Mouse (Mus musculus): ENCODE measurements around the gene Grb7. TPM values are rescaled to one million over a fixed set of nuclear protein-coding genes. Genes with fewer than 3 reads are reported as not detected.

Gene Grb7
- polyA plus RNA-seq, 1 experiment from 2014 or later, result 50.7 TPM

- Histone ChIP-seq H3K4me2 (replicated peaks; ENCODE audit: low read depth) (peak overlapping the region; percentile 80), H3K27ac (ENCODE audit: low read depth, low read length) (no peak overlapping the region), H3K4me1 (replicated peaks; ENCODE audit: control insufficient read depth, insufficient read depth, low read length) (no peaks in the 10 kb centered on the region), H3K4me3 (ENCODE audit: low read depth, low read length) (peak overlapping the region; percentile 57; the same call in 1 of the 2 replicates), H3K36me3 (ENCODE audit: control insufficient read depth, insufficient read depth) (peaks cover 47% of the 10 kb centered on the region), H3K9me3 (ENCODE audit: control insufficient read depth) (no peaks in the 10 kb centered on the region), H3K9ac (ENCODE audit: low read depth, low read length) (0 out of 2 replicates have a peak overlapping the region, but pooled peaks have one; percentile 51), H3K27me3 (replicated peaks; ENCODE audit: control insufficient read depth, insufficient read depth, low read length) (no peaks in the 10 kb centered on the region)
- ATAC-seq, result no peak
- WGBS, result 58% methylated on average over 6 of the region's 6 CpGs
- no peak for TF ChIP-seq CTCF (IDR thresholded peaks at IDR 0.05; ENCODE audit: low read depth)
Observed at GRCm38 (mm10) chr11:98437441-98437840, 8.8 kb upstream of the Grb7 start.

- WGBS, result 2% methylated on average over 43 of the region's 43 CpGs
Observed at GRCm38 (mm10) chr11:98438331-98439158, 7.6 kb upstream of the Grb7 start, which contains the start of gene Mien1. Gene Mien1 (minus strand): TSS chr11:98438991.

GRCm38 (mm10) chr11:98443688-98444087 lies 2.5 kb upstream of the Grb7 start:
- Histone ChIP-seq H3K4me2 (replicated peaks; ENCODE audit: low read depth) (no peak overlapping the region), H3K9me3 (ENCODE audit: control insufficient read depth) (no peaks in the 10 kb centered on the region), H3K4me1 (replicated peaks; ENCODE audit: control insufficient read depth, insufficient read depth, low read length) (no peaks in the 10 kb centered on the region), H3K27me3 (replicated peaks; ENCODE audit: control insufficient read depth, insufficient read depth, low read length) (no peaks in the 10 kb centered on the region), H3K9ac (ENCODE audit: low read depth, low read length) (no peak overlapping the region), H3K4me3 (ENCODE audit: low read depth, low read length) (no peak overlapping the region), H3K36me3 (ENCODE audit: control insufficient read depth, insufficient read depth) (no peaks in the 10 kb centered on the region), H3K27ac (ENCODE audit: low read depth, low read length) (no peak overlapping the region)
- ATAC-seq, result no peak
- 96% methylated on average over 1 of the region's 1 CpGs for WGBS
- no peak for TF ChIP-seq CTCF (IDR thresholded peaks at IDR 0.05; ENCODE audit: low read depth)

More at GRCm38 (mm10) chr11:98438331-98439158, 7.6 kb upstream of the Grb7 start, which contains the start of gene Mien1:
- H3K4me3 ChIP-seq (ENCODE audit: low read depth, low read length), result peak within 1 kb of the TSS; percentile 57
- peak within 1 kb of the TSS; percentile 51; the same call in 1 of the 2 replicates for H3K9ac ChIP-seq (ENCODE audit: low read depth, low read length)
- H3K4me1 ChIP-seq (replicated peaks; ENCODE audit: control insufficient read depth, insufficient read depth, low read length), result no peaks in the 10 kb centered on the region
- no peaks in the 10 kb centered on the region for H3K9me3 ChIP-seq (ENCODE audit: control insufficient read depth)
- peak; percentile 98 for ATAC-seq
- H3K27ac ChIP-seq (ENCODE audit: low read depth, low read length), result peak within 1 kb of the TSS; percentile 78
- peak; percentile 99 for TF ChIP-seq CTCF (IDR thresholded peaks at IDR 0.05; ENCODE audit: low read depth)
- H3K36me3 ChIP-seq (ENCODE audit: control insufficient read depth, insufficient read depth), result peaks cover 38% of the 10 kb centered on the region
- peak within 1 kb of the TSS; percentile 80 for H3K4me2 ChIP-seq (replicated peaks; ENCODE audit: low read depth)
- no peaks in the 10 kb centered on the region for H3K27me3 ChIP-seq (replicated peaks; ENCODE audit: control insufficient read depth, insufficient read depth, low read length)

- H3K9ac ChIP-seq (ENCODE audit: low read depth, low read length), result no peak overlapping the region
- ATAC-seq, result no peak
- 0% methylated on average over 1 of the region's 1 CpGs for WGBS
- H3K4me1 ChIP-seq (replicated peaks; ENCODE audit: control insufficient read depth, insufficient read depth, low read length), result no peaks in the 10 kb centered on the region
- TF ChIP-seq CTCF (IDR thresholded peaks at IDR 0.05; ENCODE audit: low read depth), result no peak
- no peak overlapping the region for H3K4me2 ChIP-seq (replicated peaks; ENCODE audit: low read depth)
- no peaks in the 10 kb centered on the region for H3K27me3 ChIP-seq (replicated peaks; ENCODE audit: control insufficient read depth, insufficient read depth, low read length)
- H3K9me3 ChIP-seq (ENCODE audit: control insufficient read depth), result no peaks in the 10 kb centered on the region
- H3K36me3 ChIP-seq (ENCODE audit: control insufficient read depth, insufficient read depth), result no peaks in the 10 kb centered on the region; the same call in 1 of the 2 replicates
- peak overlapping the region; percentile 95; the same call in 1 of the 2 replicates for H3K27ac ChIP-seq (ENCODE audit: low read depth, low read length)
- H3K4me3 ChIP-seq (ENCODE audit: low read depth, low read length), result no peak overlapping the region
Observed at GRCm38 (mm10) chr11:98445238-98445637, 956 bp upstream of the Grb7 start.

- H3K9ac ChIP-seq (ENCODE audit: low read depth, low read length), result no peak overlapping the region
- peak overlapping the region; percentile 95 for H3K27ac ChIP-seq (ENCODE audit: low read depth, low read length)
- H3K9me3 ChIP-seq (ENCODE audit: control insufficient read depth), result no peaks in the 10 kb centered on the region
- no peaks in the 10 kb centered on the region for H3K4me1 ChIP-seq (replicated peaks; ENCODE audit: control insufficient read depth, insufficient read depth, low read length)
- no peak for TF ChIP-seq CTCF (IDR thresholded peaks at IDR 0.05; ENCODE audit: low read depth)
- WGBS, result 45% methylated on average over 4 of the region's 4 CpGs
- H3K36me3 ChIP-seq (ENCODE audit: control insufficient read depth, insufficient read depth), result peaks cover 2% of the 10 kb centered on the region; the same call in 1 of the 2 replicates
- H3K4me2 ChIP-seq (replicated peaks; ENCODE audit: low read depth), result peak overlapping the region; percentile 66; the same call in 1 of the 2 replicates
- no peak overlapping the region for H3K4me3 ChIP-seq (ENCODE audit: low read depth, low read length)
- no peak for ATAC-seq
- H3K27me3 ChIP-seq (replicated peaks; ENCODE audit: control insufficient read depth, insufficient read depth, low read length), result no peaks in the 10 kb centered on the region
Observed at GRCm38 (mm10) chr11:98445679-98446078, 515 bp upstream of the Grb7 start.
